9 mouse cellular contexts compared by ENCODE assay signal in the genomic region with DNA sequence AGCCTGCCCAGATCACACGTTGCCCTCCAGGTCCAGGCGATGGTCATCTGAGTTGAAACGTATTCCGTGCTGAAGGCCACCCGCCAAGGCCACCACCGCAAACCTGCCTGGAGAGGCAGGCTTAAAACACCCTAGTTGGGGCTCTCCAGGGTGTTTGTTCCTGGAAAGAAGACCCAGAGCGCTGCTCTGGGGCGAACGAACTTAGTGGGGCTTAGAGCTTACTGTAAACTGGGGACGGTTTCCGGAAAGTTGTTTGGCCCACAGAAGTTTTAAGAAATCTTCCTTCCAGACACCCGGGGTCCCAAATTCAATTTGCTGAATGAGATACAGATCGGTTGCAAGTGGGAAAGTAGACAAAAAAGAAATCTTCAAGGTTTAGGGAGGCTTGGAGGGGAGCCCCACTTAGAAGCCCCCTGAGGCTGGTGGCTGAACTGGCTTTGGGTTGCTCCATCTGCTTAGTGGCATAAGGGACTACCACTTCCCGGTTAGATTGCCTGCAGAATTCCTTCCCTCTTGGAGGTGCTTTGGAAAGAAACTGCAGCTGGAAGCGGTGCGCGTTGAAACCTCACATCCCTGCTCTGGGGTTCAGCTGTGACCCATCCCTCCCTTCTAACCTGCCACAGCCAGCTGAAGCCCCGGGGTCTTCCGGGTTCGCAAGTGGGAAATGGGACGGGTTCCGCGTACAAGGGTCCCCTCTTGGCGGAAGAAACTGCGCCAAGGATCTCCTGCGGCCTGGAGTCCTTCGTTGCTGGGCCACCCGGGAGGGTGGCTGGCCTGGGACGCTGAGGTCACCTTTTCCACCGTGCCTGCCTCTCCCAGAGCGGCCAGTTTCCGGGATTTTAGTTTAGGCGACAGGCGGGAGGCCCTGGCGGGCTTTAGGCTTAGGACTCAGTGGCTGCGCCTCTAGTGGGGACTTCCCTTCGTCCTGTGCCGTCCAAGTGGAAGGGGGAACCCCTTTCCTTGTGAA. TPM values are rescaled to one million over a fixed set of nuclear protein-coding genes. Genes with fewer than 3 reads are reported as not detected.
DNase-seq lines count a peak whose midpoint lies in the region; ATAC-seq and TF ChIP-seq lines count a peak whose summit lies in the region.
"Had no signal": no experiment of that assay in that cellular context is flagged by ENCODE, and none has a peak within 500 bp of the region (broad histone marks: within the 10 kb centered on the region; RNA-seq: fewer than 3 reads in every experiment).

No protein-coding gene starts in this region.

- no peak for TF ChIP-seq CTCF in kidney, adult 2 months (conservative IDR thresholded peaks at IDR 0.05; ENCODE audit: insufficient read depth, insufficient read length, low read depth, low read length)

- ATAC-seq in embryonic facial prominence, embryonic 12.5 days (ENCODE audit: insufficient number of reproducible peaks, insufficient read depth, low FRiP score, low TSS enrichment) = no peak
- ATAC-seq in limb, embryonic 11.5 days (ENCODE audit: insufficient number of reproducible peaks, low FRiP score, low TSS enrichment, low read depth) = no peak

- H3K36me3 ChIP-seq in kidney, adult 2 months (ENCODE audit: control insufficient read depth, insufficient read depth, low read length) = no peaks in the 10 kb centered on the region
- H3K36me3 ChIP-seq in embryonic facial prominence, embryonic 12.5 days = no peaks in the 10 kb centered on the region
- no peaks in the 10 kb centered on the region for H3K36me3 ChIP-seq in limb, embryonic 11.5 days (ENCODE audit: control insufficient read depth, insufficient read depth, low read length)

- H3K4me3 ChIP-seq in kidney, adult 2 months (ENCODE audit: insufficient read depth, low read depth, low read length) = no peak overlapping the region
- H3K4me3 ChIP-seq in embryonic facial prominence, embryonic 12.5 days = peak overlapping the region; percentile 15
- no peak overlapping the region for H3K4me3 ChIP-seq in limb, embryonic 11.5 days (ENCODE audit: low read depth, low read length)

- no peak overlapping the region for H3K27ac ChIP-seq in kidney, adult 2 months (ENCODE audit: insufficient read depth, low read depth, low read length)
- H3K27ac ChIP-seq in embryonic facial prominence, embryonic 12.5 days = peak overlapping the region; percentile 33
- H3K27ac ChIP-seq in limb, embryonic 11.5 days (replicated peaks; ENCODE audit: low read depth, low read length) = no peak overlapping the region
- H3K27ac ChIP-seq: liver, embryonic 14.5 days had no signal

- no peaks in the 10 kb centered on the region for H3K9me3 ChIP-seq in embryonic facial prominence, embryonic 12.5 days
- H3K9me3 ChIP-seq in limb, embryonic 11.5 days (ENCODE audit: control insufficient read depth, low read length) = no peaks in the 10 kb centered on the region

- peak overlapping the region; percentile 4 for H3K9ac ChIP-seq in embryonic facial prominence, embryonic 12.5 days
- no peak overlapping the region for H3K9ac ChIP-seq in limb, embryonic 11.5 days (ENCODE audit: low read length)
- H3K9ac ChIP-seq: liver, embryonic 14.5 days had no signal

- H3K4me1 ChIP-seq in kidney, adult 2 months (ENCODE audit: control insufficient read depth, insufficient read depth, low read length) = no peaks in the 10 kb centered on the region; the same call in 1 of the 2 replicates
- H3K4me1 ChIP-seq in embryonic facial prominence, embryonic 12.5 days = peaks cover 28% of the 10 kb centered on the region
- H3K4me1 ChIP-seq in limb, embryonic 11.5 days (ENCODE audit: control insufficient read depth, insufficient read depth, low read length) = peaks cover 23% of the 10 kb centered on the region

- H3K4me2 ChIP-seq in embryonic facial prominence, embryonic 12.5 days (replicated peaks) = peak overlapping the region; percentile 78
- H3K4me2 ChIP-seq in limb, embryonic 11.5 days (ENCODE audit: low read depth, severe bottlenecking) = peak overlapping the region; percentile 26; the same call in 1 of the 2 replicates

- DNase-seq in kidney, adult 2 months = peak; percentile 32
- DNase-seq in kidney, adult 11 months = no peak
- peak; percentile 38 for DNase-seq in ES-CJ7 (ENCODE audit: low read depth, low spot score)
- DNase-seq in limb, embryonic 11.5 days (ENCODE audit: low spot score) = peak; percentile 65
- DNase-seq in adrenal gland, postnatal 36 days = no peak
- no peak for DNase-seq in thymus, postnatal 10 days (ENCODE audit: low spot score in 2 of 2)
- no peak for DNase-seq in layer of hippocampus, adult 18-20 months (ENCODE audit: low spot score in 2 of 2)

- peaks cover 12% of the 10 kb centered on the region for H3K27me3 ChIP-seq in kidney, adult 2 months (replicated peaks; ENCODE audit: control insufficient read depth, insufficient read depth, low read length)
- H3K27me3 ChIP-seq in embryonic facial prominence, embryonic 12.5 days = peaks cover 80% of the 10 kb centered on the region
- peaks cover 91% of the 10 kb centered on the region for H3K27me3 ChIP-seq in limb, embryonic 11.5 days (ENCODE audit: control insufficient read depth, insufficient read depth, low read length)

- TF ChIP-seq POLR2A in kidney, adult 2 months (IDR thresholded peaks at IDR 0.05; ENCODE audit: low read depth, low read length) = no peak

- 6% methylated on average over 38 of the region's 38 CpGs for WGBS in kidney, adult 2 months
- WGBS in embryonic facial prominence, embryonic 12.5 days = 2% methylated on average over 38 of the region's 38 CpGs
- WGBS in limb, embryonic 11.5 days = under 1% methylated on average over 38 of the region's 38 CpGs

RNA-seq across cellular contexts. Expression of a gene that starts 3.3 kb away (rescaled TPM):
- not detected in 2 replicates for polyA plus RNA-seq in kidney, adult 2 months (2012; rRNA removed)
- polyA plus RNA-seq in embryonic facial prominence, embryonic 12.5 days (2016; fragmentation: Nextera tagmentation; extraction: Ambion mirVana) = 107 and 214 TPM in 2 replicates
- 1.3 and 1.4 TPM in 2 replicates for polyA plus RNA-seq in limb, embryonic 11.5 days (2014; fragmentation: Nextera tagmentation; extraction: Ambion mirVana)
- total RNA-seq in adrenal gland, postnatal 36 days (2021) = not detected
- total RNA-seq in layer of hippocampus, adult 18-20 months (2021) = not detected

RNA-seq across cellular contexts. Expression of a gene that starts 34.1 kb away (rescaled TPM):
- 7.7 and 8.5 TPM in 2 replicates for polyA plus RNA-seq in kidney, adult 2 months (2012; rRNA removed)
- 23.5 and 25.3 TPM in 2 replicates for polyA plus RNA-seq in embryonic facial prominence, embryonic 12.5 days (2016; fragmentation: Nextera tagmentation; extraction: Ambion mirVana)
- polyA plus RNA-seq in limb, embryonic 11.5 days (2014; fragmentation: Nextera tagmentation; extraction: Ambion mirVana) = 11.9 and 13.8 TPM in 2 replicates
- 1 to 10 TPM; 5.0 to 6.3 TPM for total RNA-seq in adrenal gland, postnatal 36 days (2021)
- 10 to 100 TPM; 45.5 to 48.1 TPM for total RNA-seq in layer of hippocampus, adult 18-20 months (2021)

Comparison
In these comparisons a context has a peak if more than half of its experiments do, and no peak if none do; other contexts are left out.
1. DNase-seq: peak in kidney, adult 2 months (single experiment), ES-CJ7 (single experiment) and limb, embryonic 11.5 days (single experiment); none in kidney, adult 11 months (single experiment), adrenal gland, postnatal 36 days (0 of 2), thymus, postnatal 10 days (0 of 2) and layer of hippocampus, adult 18-20 months (0 of 2).
2. RNA of a gene that starts 3.3 kb away (polyA plus RNA-seq): 107 to 214 TPM in embryonic facial prominence, embryonic 12.5 days; 1.3 to 1.4 TPM in limb, embryonic 11.5 days and not detected in kidney, adult 2 months; every median in the first group is over 10 times any median in the second.